Mouse (Mus musculus) hindbrain, embryonic 12.5 days (tissue): ENCODE measurements at regions not wholly inside any gene's neighbourhood (a gene's known extent, or its start where the extent isn't known, plus 50 kb on each side); places are given as distances from the start of the nearest gene placed in this dataset.
"Not testable (repeated sequence)": the region's sequence is repeated elsewhere in the genome, so short reads cannot be mapped to it uniquely, and the experiment has no call there.

Experiments
- ATAC-seq: fragments of 200-750 bp; cut with Nextera tagmentation; 2 replicates; pipeline ENCODE4 v1.8.0; 2017; ENCODE audit warnings: moderate TSS enrichment; ENCODE audit not compliant: low FRiP score
- H3K27ac ChIP-seq: fragments of 300-500 bp; sonication (generic); 2 replicates; pipeline ENCODE4 v1.5.1; 2016; ENCODE audit warnings: mild to moderate bottlenecking
- H3K27me3 ChIP-seq: fragments of 300-500 bp; sonication (generic); 2 replicates; pipeline ENCODE4 v1.6.1; 2016; ENCODE audit warnings: mild to moderate bottlenecking
- H3K36me3 ChIP-seq: fragments of 300-500 bp; sonication (generic); 2 replicates; pipeline ENCODE4 v1.6.1; 2016; ENCODE audit warnings: mild to moderate bottlenecking
- H3K4me1 ChIP-seq: fragments of 300-500 bp; sonication (generic); 2 replicates; pipeline ENCODE4 v1.6.1; 2016
- H3K4me2 ChIP-seq: fragments of 300-500 bp; sonication (generic); replicated peaks from 2 replicates; pipeline ENCODE4 v1.6.1; 2016; ENCODE audit warnings: mild to moderate bottlenecking
- H3K4me3 ChIP-seq: fragments of 300-500 bp; sonication (generic); 2 replicates; pipeline ENCODE4 v1.5.1; 2016; ENCODE audit warnings: mild to moderate bottlenecking
- H3K9ac ChIP-seq: fragments of 300-500 bp; sonication (generic); 2 replicates; pipeline ENCODE4 v1.6.1; 2016; ENCODE audit warnings: mild to moderate bottlenecking, moderate library complexity
- H3K9me3 ChIP-seq: fragments of 300-500 bp; sonication (generic); replicated peaks from 2 replicates; pipeline ENCODE4 v1.6.1; 2016; ENCODE audit warnings: mild to moderate bottlenecking
- whole genome bisulfite sequencing: fragments of 180-500 bp; shearing (Covaris S2); methylation state at CpG from one replicate; pipeline ENCODE4 v1.1.7; 2016; 5-methylcytosine and 5-hydroxymethylcytosine counted together

DNA sequence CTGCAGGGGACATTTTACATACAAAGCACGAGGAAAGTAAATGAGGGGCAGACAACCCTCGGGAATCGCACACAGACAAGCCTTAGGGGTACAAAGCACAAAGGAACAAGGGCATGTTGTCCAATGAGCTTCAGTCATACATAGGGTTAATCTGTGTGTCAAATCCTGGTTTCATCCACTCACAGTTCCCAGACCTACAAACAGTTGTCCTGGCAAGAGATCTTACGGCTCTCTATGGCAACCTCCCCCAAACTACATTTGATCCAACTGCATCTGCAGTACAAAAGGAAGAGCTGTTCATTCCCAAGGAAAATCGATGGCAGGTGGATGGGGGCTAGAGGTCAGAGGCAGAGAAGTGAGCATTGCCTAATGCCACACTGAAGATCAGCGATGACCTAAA lies 413.9 kb downstream of the Med10 start:
- Histone ChIP-seq H3K9ac (no peak overlapping the region), H3K4me2 (no peak overlapping the region), H3K36me3 (no peaks in the 10 kb centered on the region), H3K27ac (no peak overlapping the region), H3K27me3 (no peaks in the 10 kb centered on the region), H3K9me3 (no peaks in the 10 kb centered on the region), H3K4me3 (no peak overlapping the region), H3K4me1 (peaks cover 16% of the 10 kb centered on the region)
- 0 out of 2 replicates have a peak, but pooled peaks have one; percentile 8 for ATAC-seq
- 52% methylated on average over 6 of the region's 6 CpGs for WGBS

DNA sequence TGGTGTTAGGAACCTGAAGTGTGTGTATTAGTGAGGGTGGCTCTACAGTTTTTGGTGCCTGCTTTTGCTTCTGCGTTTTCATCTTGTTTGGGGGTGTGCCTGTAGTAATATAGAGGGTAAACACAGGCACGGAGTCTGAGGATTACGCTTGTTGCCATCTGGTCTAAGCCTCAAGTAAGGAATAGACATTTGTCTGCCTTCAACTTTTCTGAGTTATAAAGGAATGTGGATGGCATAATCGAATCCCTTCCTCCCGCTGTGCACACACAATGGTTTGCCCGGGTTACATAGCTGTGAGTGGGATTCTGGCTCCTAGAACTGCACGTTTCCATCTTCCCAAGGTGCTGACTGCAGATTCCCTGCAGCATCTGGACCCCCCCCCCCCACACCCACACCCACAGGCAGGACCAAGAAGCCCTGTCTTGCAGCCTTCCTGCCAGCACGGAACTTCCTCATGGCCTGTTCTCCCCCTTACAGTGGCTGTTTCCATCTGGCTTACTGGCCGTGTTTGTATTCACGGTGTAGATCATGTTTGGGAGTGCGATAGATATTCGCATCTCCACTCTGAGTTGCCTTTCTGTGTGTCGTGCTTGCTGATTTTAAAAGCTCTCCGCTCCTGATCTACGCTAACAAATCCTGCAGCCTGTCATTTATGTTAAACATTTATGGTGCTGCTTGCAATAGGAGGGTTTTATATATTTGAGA lies 415.4 kb downstream of the Med10 start:
- no peak for ATAC-seq
- H3K4me3 ChIP-seq = no peak overlapping the region
- H3K9ac ChIP-seq = no peak overlapping the region
- H3K36me3 ChIP-seq = no peaks in the 10 kb centered on the region
- no peaks in the 10 kb centered on the region for H3K9me3 ChIP-seq
- 62% methylated on average over 15 of the region's 15 CpGs for WGBS
- H3K4me1 ChIP-seq = peaks cover 16% of the 10 kb centered on the region
- H3K4me2 ChIP-seq = no peak overlapping the region
- no peaks in the 10 kb centered on the region for H3K27me3 ChIP-seq
- no peak overlapping the region for H3K27ac ChIP-seq

DNA sequence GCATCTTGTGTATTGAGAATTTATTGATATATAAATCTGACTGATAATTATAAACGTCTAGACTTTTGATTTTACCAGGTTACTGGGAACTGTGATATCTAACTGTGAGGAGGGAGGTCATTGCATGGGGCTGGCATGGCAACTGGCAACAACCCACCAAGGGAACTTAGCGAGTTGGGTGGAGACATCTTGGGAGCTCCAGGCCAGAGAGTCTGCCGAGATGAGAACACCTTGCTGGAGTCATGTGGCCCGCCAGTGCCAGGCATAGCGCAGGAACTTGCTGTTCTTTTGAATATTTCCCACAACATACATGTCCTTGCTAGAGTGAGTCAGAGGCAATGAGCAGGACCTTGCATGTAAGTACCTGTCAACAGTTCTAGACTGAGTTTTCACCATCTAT lies 413.9 kb downstream of the Ice1 start:
- Histone ChIP-seq H3K36me3 (no peaks in the 10 kb centered on the region), H3K27me3 (no peaks in the 10 kb centered on the region), H3K27ac (no peak overlapping the region), H3K9me3 (no peaks in the 10 kb centered on the region), H3K9ac (no peak overlapping the region), H3K4me1 (no peaks in the 10 kb centered on the region), H3K4me2 (no peak overlapping the region), H3K4me3 (no peak overlapping the region)
- WGBS = 96% methylated on average over 5 of the region's 5 CpGs
- ATAC-seq = no peak

DNA sequence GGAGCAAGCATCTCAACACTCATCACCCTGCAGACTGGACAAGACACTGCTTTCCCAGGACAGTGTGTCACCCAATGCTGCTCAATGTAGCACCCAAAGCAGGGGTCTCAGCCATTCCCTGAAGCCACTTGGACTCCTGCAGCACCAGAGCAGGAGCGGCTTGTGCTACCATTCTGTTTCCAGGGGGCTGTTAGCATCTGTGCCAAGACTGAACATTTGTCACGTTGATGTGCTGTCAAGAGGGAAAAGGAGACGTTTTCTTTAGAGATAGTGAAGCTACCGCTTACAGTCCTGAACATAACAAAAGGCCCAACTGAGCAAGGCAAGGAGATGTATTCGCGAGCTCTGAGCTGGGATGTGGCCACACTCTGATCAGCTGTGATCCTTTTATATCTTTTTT lies 410.3 kb downstream of the Ice1 start:
- Histone ChIP-seq H3K4me3 (no peak overlapping the region), H3K4me1 (no peaks in the 10 kb centered on the region), H3K27me3 (no peaks in the 10 kb centered on the region; the same call in 1 of the 2 replicates), H3K27ac (no peak overlapping the region), H3K9me3 (no peaks in the 10 kb centered on the region), H3K9ac (no peak overlapping the region), H3K4me2 (no peak overlapping the region), H3K36me3 (no peaks in the 10 kb centered on the region)
- ATAC-seq = no peak
- 71% methylated on average over 6 of the region's 6 CpGs for WGBS

DNA sequence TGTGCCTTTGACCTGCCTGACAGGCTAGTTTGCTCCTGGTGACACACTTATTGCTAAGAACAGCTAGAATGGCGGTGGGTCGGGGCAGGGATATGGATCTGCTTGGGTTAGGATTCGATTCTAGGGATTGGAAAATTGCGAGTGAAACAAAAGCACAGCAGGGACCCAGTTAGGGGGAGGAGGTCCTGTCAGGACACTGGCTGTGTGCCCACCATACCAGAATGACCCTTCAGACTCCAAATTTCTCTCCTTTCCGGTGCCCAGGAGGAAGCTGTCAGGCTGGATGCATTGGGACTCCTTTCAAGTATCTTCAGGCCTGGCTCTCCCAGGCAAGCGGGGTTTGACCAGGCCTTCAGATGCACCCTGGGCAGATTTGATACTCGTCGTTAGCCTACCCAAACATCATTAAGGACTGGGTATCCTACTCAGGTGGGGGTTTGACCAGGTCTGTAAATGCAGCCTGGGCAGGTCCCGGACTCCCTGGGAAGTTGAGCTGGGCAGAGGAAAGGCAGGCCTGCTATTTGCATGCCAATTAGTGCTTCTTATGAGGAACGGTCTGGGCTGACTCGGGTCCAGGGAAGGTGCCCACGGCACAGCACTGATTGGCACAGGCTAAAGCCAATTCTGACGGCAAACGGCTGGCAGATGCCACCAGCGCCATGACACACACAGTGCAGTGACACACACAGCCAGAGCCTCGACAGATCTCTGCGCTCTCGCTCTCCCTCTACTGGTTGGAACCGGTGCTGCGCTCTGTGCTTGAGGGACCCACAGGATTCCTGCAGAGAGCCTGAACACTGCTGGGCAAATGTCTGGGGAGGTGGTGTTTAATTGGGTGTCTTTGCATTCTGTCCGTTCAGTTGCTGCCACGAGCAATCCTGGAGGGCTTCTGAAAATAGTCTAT lies 403.3 kb downstream of the Ice1 start:
- Histone ChIP-seq H3K4me1 (0 out of 2 replicates have a peak, but pooled peaks cover 7% of the 10 kb centered on the region), H3K4me3 (no peak overlapping the region), H3K27ac (no peak overlapping the region), H3K27me3 (no peaks in the 10 kb centered on the region; the same call in 1 of the 2 replicates), H3K9ac (peak overlapping the region; percentile 28; the same call in 1 of the 2 replicates), H3K36me3 (no peaks in the 10 kb centered on the region), H3K4me2 (peak overlapping the region; percentile 42), H3K9me3 (no peaks in the 10 kb centered on the region)
- peak; percentile 85 for ATAC-seq
- WGBS = 28% methylated on average over 22 of the region's 22 CpGs

DNA sequence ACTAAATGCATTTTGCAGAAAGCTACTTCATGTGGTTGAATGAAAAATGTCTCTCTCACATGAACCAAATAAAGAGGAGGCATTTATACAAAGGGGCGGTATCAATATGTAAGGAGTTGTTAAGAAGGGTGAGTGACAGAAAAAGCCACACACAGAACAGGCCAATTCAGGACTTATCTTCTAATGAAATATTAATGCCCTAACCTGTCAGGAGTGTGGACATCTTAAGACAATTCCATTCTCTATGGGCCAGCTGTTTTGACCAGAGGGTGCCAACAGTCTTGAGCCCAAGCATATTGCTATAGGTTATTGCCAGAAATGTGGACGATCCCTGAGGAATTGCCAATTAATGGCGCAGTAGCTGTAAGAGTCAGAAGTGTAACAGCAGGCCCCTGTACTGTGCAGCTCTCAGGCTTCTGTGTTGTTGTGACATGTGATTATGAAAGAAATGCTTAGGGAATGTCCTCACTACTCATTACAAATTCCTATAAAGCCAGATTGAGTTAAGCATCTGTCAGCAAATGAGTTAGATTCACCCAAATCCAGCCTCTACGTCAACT lies 393.8 kb downstream of the Ice1 start:
- no peaks in the 10 kb centered on the region for H3K4me1 ChIP-seq
- no peak overlapping the region for H3K27ac ChIP-seq
- H3K36me3 ChIP-seq = no peaks in the 10 kb centered on the region
- no peak overlapping the region for H3K9ac ChIP-seq
- no peaks in the 10 kb centered on the region for H3K9me3 ChIP-seq
- no peak overlapping the region for H3K4me2 ChIP-seq
- no peak overlapping the region for H3K4me3 ChIP-seq
- no peaks in the 10 kb centered on the region for H3K27me3 ChIP-seq
- 78% methylated on average over 4 of the region's 4 CpGs for WGBS
- ATAC-seq = no peak

DNA sequence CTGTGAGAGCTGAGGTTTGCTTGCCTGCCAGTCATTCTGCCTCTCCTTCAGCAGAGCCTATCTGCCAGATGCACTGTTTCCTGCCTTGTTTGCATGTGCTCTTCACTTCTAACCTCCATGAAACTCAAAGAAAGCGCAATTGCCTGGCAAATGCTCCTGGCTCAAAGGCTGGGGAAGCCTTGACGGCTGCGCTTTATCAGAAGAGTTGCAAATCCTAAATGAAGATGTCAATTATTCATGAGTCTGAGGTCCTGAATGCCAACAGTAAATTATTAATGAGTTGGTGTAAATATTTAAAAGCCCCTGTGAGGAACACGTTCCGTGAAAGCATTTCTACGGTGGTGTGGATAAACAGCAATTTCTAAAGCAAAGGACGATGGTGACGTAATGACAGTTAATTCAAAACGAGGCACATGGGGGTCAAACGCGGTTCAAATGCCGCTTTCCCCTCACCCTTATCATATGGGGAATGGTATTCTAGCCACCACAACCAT lies 377.4 kb downstream of the Ice1 start:
- Histone ChIP-seq H3K9me3 (no peaks in the 10 kb centered on the region), H3K27me3 (no peaks in the 10 kb centered on the region), H3K4me1 (no peaks in the 10 kb centered on the region), H3K9ac (no peak overlapping the region), H3K4me3 (no peak overlapping the region), H3K4me2 (0 out of 2 replicates have a peak overlapping the region, but pooled peaks have one; percentile 1), H3K27ac (no peak overlapping the region), H3K36me3 (no peaks in the 10 kb centered on the region)
- ATAC-seq = peak; percentile 69; the same call in 1 of the 2 replicates
- WGBS = 40% methylated on average over 12 of the region's 12 CpGs

DNA sequence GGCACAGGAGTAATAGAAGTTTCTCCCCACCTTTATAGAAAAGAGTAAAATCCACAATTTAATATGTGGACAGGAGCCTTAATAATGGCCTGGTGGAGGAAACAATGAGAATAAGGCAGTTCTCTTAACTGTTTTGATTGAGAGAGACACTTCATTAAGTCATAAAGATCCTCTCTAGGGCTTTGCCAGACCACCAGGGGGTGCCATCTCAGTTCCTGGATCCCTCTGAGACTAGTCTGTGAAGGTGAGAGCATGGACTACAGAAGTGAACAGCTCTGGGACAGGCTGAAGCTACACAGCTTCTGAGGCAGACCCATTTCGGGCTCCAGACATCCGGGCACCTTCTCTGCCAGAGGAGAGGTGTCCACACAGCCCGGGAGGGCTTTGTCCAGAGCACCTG lies 373.8 kb downstream of the Ice1 start:
- no peak overlapping the region for H3K4me2 ChIP-seq
- H3K4me1 ChIP-seq = no peaks in the 10 kb centered on the region
- no peak overlapping the region for H3K27ac ChIP-seq
- H3K4me3 ChIP-seq = no peak overlapping the region
- ATAC-seq = no peak
- no peaks in the 10 kb centered on the region for H3K27me3 ChIP-seq
- H3K9me3 ChIP-seq = no peaks in the 10 kb centered on the region
- 83% methylated on average over 3 of the region's 3 CpGs for WGBS
- no peak overlapping the region for H3K9ac ChIP-seq
- no peaks in the 10 kb centered on the region for H3K36me3 ChIP-seq

DNA sequence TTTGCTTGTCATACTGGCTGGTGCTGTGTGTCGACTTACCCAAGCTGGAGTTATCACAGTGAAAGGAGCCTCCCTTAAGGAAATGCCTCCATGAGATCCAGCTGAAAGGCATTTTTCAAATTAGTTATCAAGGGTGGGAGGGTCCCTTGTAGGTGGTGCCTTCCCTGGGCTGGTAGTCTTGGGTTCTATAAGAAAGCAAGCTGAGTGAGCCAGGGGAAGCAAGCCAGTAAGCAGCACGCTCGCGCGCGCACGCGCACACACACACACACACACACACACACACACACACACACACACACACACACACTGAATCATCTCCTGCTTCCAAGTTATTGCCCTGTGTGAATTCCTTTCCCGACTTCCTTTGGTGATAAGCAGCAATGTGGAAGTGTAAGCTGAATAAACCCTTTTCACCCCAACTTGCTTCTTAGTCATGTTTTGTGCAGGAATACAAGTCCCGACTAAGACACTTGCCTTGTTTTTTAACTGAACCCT lies 360.5 kb downstream of the Ice1 start:
- H3K4me3 ChIP-seq, H3K36me3 ChIP-seq, H3K27me3 ChIP-seq, H3K9me3 ChIP-seq, H3K4me1 ChIP-seq, ATAC-seq, H3K4me2 ChIP-seq, H3K9ac ChIP-seq, H3K27ac ChIP-seq: not testable (repeated sequence)
- 91% methylated on average over 10 of the region's 10 CpGs for WGBS

DNA sequence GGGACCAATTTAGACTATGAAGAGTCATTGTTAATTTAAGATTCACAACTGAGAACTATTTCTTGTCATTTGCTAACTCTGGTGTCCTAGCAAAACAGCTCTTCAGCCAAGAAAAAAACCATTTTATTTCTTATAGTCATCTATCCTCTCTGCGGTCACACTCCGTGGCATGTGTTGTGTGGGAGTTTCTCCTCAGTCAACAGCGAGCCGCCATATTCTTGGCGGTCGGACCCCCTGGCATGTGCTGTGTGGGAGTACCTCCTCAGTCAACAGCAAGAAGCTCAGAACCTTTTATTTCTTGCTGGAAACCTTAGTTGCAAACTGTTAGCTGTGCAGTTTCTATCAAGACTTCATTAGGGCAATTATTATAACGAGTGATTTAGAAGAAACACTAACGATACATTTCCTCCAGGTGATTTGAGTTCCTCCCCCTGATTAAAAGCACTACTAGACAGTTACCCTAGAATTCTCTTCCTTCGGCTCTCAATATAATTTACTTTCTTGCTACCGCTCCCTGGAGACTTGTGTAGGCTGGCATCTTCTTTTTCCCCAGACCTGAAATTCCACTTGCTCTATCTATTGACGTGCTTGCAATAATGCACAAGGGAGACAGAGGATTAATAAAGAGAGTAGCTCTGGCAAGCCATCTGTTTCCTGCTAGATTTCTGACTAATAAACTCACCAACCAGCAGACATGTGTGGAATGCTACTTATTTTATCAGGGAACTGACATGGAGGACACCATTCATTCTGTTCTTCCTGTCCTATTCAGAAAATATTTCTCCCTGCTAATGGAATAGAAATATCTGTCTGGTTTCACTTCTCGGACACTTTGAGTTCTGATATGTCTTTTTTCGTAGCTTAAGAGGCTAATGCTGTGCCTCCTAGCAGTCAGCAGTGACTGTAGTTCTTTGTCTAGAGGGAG lies 359.5 kb downstream of the Ice1 start:
- Histone ChIP-seq H3K9me3 (no peaks in the 10 kb centered on the region), H3K27ac (0 out of 2 replicates have a peak overlapping the region, but pooled peaks have one; percentile 50), H3K4me2 (no peak overlapping the region), H3K36me3 (no peaks in the 10 kb centered on the region), H3K27me3 (no peaks in the 10 kb centered on the region), H3K4me1 (peaks cover 3% of the 10 kb centered on the region; the same call in 1 of the 2 replicates), H3K9ac (no peak overlapping the region), H3K4me3 (no peak overlapping the region)
- no peak for ATAC-seq
- WGBS = 83% methylated on average over 13 of the region's 13 CpGs

DNA sequence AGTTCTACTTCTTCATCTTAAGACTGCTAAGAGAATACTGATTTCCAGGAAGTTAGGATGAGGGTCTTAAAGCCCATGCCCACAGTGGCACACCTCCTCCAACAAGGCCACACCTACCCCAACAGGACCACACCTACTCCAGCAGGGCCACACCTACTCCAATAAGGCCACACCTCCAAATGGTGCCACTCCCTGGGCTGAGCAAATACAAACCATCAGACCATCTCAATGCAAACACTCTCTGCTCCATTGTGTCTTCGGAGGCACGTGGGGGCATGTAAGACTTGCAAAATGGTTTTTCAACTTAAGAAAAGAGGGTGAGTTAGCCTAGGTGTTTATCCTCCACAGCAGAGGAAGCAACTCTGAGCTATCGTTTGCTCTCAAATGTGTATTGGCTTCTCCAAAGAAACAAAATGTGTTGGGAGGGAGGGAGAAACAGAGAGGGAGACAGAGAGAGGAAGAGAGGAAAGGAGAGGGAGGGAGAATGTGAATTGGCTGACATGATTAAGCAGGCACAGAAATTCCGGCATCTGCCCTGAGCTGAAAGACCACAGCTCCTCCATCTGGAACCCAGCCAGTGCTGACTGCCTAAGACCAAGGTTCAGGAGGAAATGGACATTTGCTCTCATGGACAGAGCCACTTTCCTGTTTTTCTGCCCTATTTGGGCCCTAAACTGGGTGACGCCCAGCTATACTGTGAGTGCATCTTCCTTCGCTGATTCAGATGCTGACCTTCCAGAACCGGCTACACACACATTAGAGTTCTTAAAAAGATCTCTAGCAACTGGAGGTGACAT lies 356.2 kb downstream of the Ice1 start:
- no peak overlapping the region for H3K9ac ChIP-seq
- WGBS = 83% methylated on average over 7 of the region's 7 CpGs
- ATAC-seq = no peak
- H3K9me3 ChIP-seq = no peaks in the 10 kb centered on the region
- H3K27ac ChIP-seq = no peak overlapping the region
- H3K4me3 ChIP-seq = no peak overlapping the region
- H3K36me3 ChIP-seq = no peaks in the 10 kb centered on the region
- no peaks in the 10 kb centered on the region for H3K27me3 ChIP-seq
- H3K4me2 ChIP-seq = no peak overlapping the region
- H3K4me1 ChIP-seq = peaks cover 5% of the 10 kb centered on the region; the same call in 1 of the 2 replicates
